ENCODE assay signal across 8 mouse cellular contexts in genomic region chr8:105566703-105567595, GRCm38 (mm10). TPM values are rescaled to one million over a fixed set of nuclear protein-coding genes. Genes with fewer than 3 reads are reported as not detected.
DNase-seq lines count a peak whose midpoint lies in the region; ATAC-seq and TF ChIP-seq lines count a peak whose summit lies in the region.

No protein-coding gene starts in this region.

- peak overlapping the region; percentile 74 for H3K4me3 ChIP-seq in lung, embryonic 14.5 days (ENCODE audit: low read depth, low read length)
- peak overlapping the region; percentile 87 for H3K4me3 ChIP-seq in forebrain, embryonic 13.5 days
- peak overlapping the region; percentile 81 for H3K4me3 ChIP-seq in kidney, embryonic 14.5 days (ENCODE audit: low read length)
- peak overlapping the region; percentile 97 for H3K4me3 ChIP-seq in megakaryocyte, embryonic 14.5 days (replicated peaks)
- H3K4me3 ChIP-seq in stomach, embryonic 14.5 days (ENCODE audit: low read depth, low read length), result peak overlapping the region; percentile 88

- peak; percentile 56 for DNase-seq in lung, embryonic 14.5 days
- no peak for DNase-seq in lung, postnatal 25 days (ENCODE audit: low spot score)
- peak; percentile 53 for DNase-seq in brain, embryonic 14.5 days (ENCODE audit: low read depth)
- no peak for DNase-seq in layer of hippocampus, adult 9-10 months (ENCODE audit: low spot score)

- WGBS in lung, embryonic 14.5 days, result 20% methylated on average over 27 of the region's 27 CpGs
- WGBS in forebrain, embryonic 13.5 days, result 28% methylated on average over 27 of the region's 27 CpGs
- WGBS in kidney, embryonic 14.5 days, result 29% methylated on average over 27 of the region's 27 CpGs
- WGBS in stomach, embryonic 14.5 days, result 24% methylated on average over 27 of the region's 27 CpGs

- ATAC-seq in lung, embryonic 14.5 days (ENCODE audit: insufficient read depth), result peak; percentile 8; the same call in 1 of the 2 replicates
- ATAC-seq in forebrain, embryonic 13.5 days, result no peak
- ATAC-seq in kidney, embryonic 14.5 days (ENCODE audit: low FRiP score, low TSS enrichment), result no peak
- ATAC-seq in stomach, embryonic 14.5 days (ENCODE audit: insufficient number of reproducible peaks, insufficient read depth, low FRiP score, low read depth), result 0 out of 2 replicates have a peak, but pooled peaks have one; percentile 1

- no peaks in the 10 kb centered on the region for H3K27me3 ChIP-seq in lung, embryonic 14.5 days (ENCODE audit: insufficient read depth, low read length)
- no peaks in the 10 kb centered on the region; the same call in 1 of the 2 replicates for H3K27me3 ChIP-seq in forebrain, embryonic 13.5 days
- H3K27me3 ChIP-seq in kidney, embryonic 14.5 days (ENCODE audit: control insufficient read depth, insufficient read depth, low read length), result 0 out of 2 replicates have a peak, but pooled peaks cover 3% of the 10 kb centered on the region
- no peaks in the 10 kb centered on the region for H3K27me3 ChIP-seq in megakaryocyte, embryonic 14.5 days (replicated peaks)
- no peaks in the 10 kb centered on the region for H3K27me3 ChIP-seq in stomach, embryonic 14.5 days (ENCODE audit: control insufficient read depth, insufficient read depth, low read length)

- peak overlapping the region; percentile 80 for H3K4me2 ChIP-seq in lung, embryonic 14.5 days
- H3K4me2 ChIP-seq in forebrain, embryonic 13.5 days, result peak overlapping the region; percentile 90
- H3K4me2 ChIP-seq in kidney, embryonic 14.5 days (replicated peaks; ENCODE audit: low read depth, low read length), result peak overlapping the region; percentile 52
- H3K4me2 ChIP-seq in stomach, embryonic 14.5 days (replicated peaks; ENCODE audit: low read depth, low read length), result peak overlapping the region; percentile 61

- TF ChIP-seq POLR2A in brain, embryonic 14.5 days (IDR thresholded peaks at IDR 0.05; ENCODE audit: borderline replicate concordance, extremely low read depth, insufficient read depth, insufficient read length, poor library complexity, severe bottlenecking), result no peak

- peak overlapping the region; percentile 62 for H3K9ac ChIP-seq in lung, embryonic 14.5 days
- peak overlapping the region; percentile 70 for H3K9ac ChIP-seq in forebrain, embryonic 13.5 days
- peak overlapping the region; percentile 51; the same call in 1 of the 2 replicates for H3K9ac ChIP-seq in kidney, embryonic 14.5 days (ENCODE audit: low read depth, low read length)
- H3K9ac ChIP-seq in stomach, embryonic 14.5 days (replicated peaks; ENCODE audit: low read depth, low read length), result peak overlapping the region; percentile 43

- H3K4me1 ChIP-seq in lung, embryonic 14.5 days (ENCODE audit: insufficient read depth), result peaks cover 10% of the 10 kb centered on the region
- peaks cover 38% of the 10 kb centered on the region for H3K4me1 ChIP-seq in forebrain, embryonic 13.5 days
- peaks cover 9% of the 10 kb centered on the region; the same call in 1 of the 2 replicates for H3K4me1 ChIP-seq in kidney, embryonic 14.5 days (ENCODE audit: control insufficient read depth, insufficient read depth, low read length)
- peaks cover 72% of the 10 kb centered on the region for H3K4me1 ChIP-seq in megakaryocyte, embryonic 14.5 days
- H3K4me1 ChIP-seq in stomach, embryonic 14.5 days (ENCODE audit: control insufficient read depth, insufficient read depth, low read length), result peaks cover 15% of the 10 kb centered on the region; the same call in 1 of the 2 replicates

- no peak for TF ChIP-seq CTCF in lung, embryonic 14.5 days (IDR thresholded peaks at IDR 0.05; ENCODE audit: low read depth)
- TF ChIP-seq CTCF in brain, embryonic 14.5 days (IDR thresholded peaks at IDR 0.05; ENCODE audit: borderline replicate concordance, extremely low read depth, insufficient read depth, insufficient read length), result no peak

- no peak overlapping the region for H3K27ac ChIP-seq in lung, embryonic 14.5 days (ENCODE audit: low read depth)
- no peak overlapping the region for H3K27ac ChIP-seq in forebrain, embryonic 13.5 days
- no peak overlapping the region for H3K27ac ChIP-seq in kidney, embryonic 14.5 days (ENCODE audit: low read depth, low read length)
- H3K27ac ChIP-seq in stomach, embryonic 14.5 days (ENCODE audit: low read length), result no peak overlapping the region; the same call in 1 of the 2 replicates

- H3K36me3 ChIP-seq in lung, embryonic 14.5 days (ENCODE audit: insufficient read depth), result 0 out of 2 replicates have a peak, but pooled peaks cover 2% of the 10 kb centered on the region
- H3K36me3 ChIP-seq in forebrain, embryonic 13.5 days (ENCODE audit: poor library complexity, severe bottlenecking), result no peaks in the 10 kb centered on the region; the same call in 1 of the 2 replicates
- H3K36me3 ChIP-seq in kidney, embryonic 14.5 days (ENCODE audit: control insufficient read depth, insufficient read depth, low read length), result no peaks in the 10 kb centered on the region; the same call in 1 of the 2 replicates
- peaks cover 18% of the 10 kb centered on the region for H3K36me3 ChIP-seq in megakaryocyte, embryonic 14.5 days (replicated peaks; ENCODE audit: low read length)
- H3K36me3 ChIP-seq in stomach, embryonic 14.5 days (ENCODE audit: control insufficient read depth, insufficient read depth, low read length), result peaks cover 3% of the 10 kb centered on the region; the same call in 1 of the 2 replicates

- no peaks in the 10 kb centered on the region for H3K9me3 ChIP-seq in lung, embryonic 14.5 days (ENCODE audit: low read depth, low read length)
- H3K9me3 ChIP-seq in forebrain, embryonic 13.5 days (replicated peaks), result no peaks in the 10 kb centered on the region
- no peaks in the 10 kb centered on the region for H3K9me3 ChIP-seq in kidney, embryonic 14.5 days (ENCODE audit: control insufficient read depth, low read length)
- no peaks in the 10 kb centered on the region for H3K9me3 ChIP-seq in megakaryocyte, embryonic 14.5 days
- H3K9me3 ChIP-seq in stomach, embryonic 14.5 days (ENCODE audit: control insufficient read depth, low read depth, low read length), result no peaks in the 10 kb centered on the region

RNA-seq across cellular contexts. Expression of gene Atp6v0d1, which starts 1.1 kb away (rescaled TPM):
- polyA plus RNA-seq in lung, embryonic 14.5 days (2014; fragmentation: Nextera tagmentation; extraction: Ambion mirVana), result 74.6 and 81.0 TPM in 2 replicates
- polyA plus RNA-seq in brain, embryonic 14.5 days (2012; rRNA removed), result 210 and 236 TPM in 2 replicates
- 136 and 152 TPM in 2 replicates for polyA plus RNA-seq in forebrain, embryonic 13.5 days (2015; fragmentation: Nextera tagmentation; extraction: Ambion mirVana)
- 73.9 and 90.1 TPM in 2 replicates for polyA plus RNA-seq in kidney, embryonic 14.5 days (2014; fragmentation: Nextera tagmentation; extraction: Ambion mirVana)
- 19.8 and 57.3 TPM in 2 replicates for polyA plus RNA-seq in megakaryocyte, embryonic 14.5 days (2012; ENCODE audit: insufficient read depth, low replicate concordance)
- 75.8 and 82.9 TPM in 2 replicates for polyA plus RNA-seq in stomach, embryonic 14.5 days (2014; fragmentation: Nextera tagmentation; extraction: Ambion mirVana)

RNA-seq across cellular contexts. Expression of gene Ripor1, which starts 38.1 kb away (rescaled TPM):
- polyA plus RNA-seq in lung, embryonic 14.5 days (2014; fragmentation: Nextera tagmentation; extraction: Ambion mirVana), result 32.1 and 33.7 TPM in 2 replicates
- 23.7 and 40.3 TPM in 2 replicates for polyA plus RNA-seq in brain, embryonic 14.5 days (2012; rRNA removed)
- polyA plus RNA-seq in forebrain, embryonic 13.5 days (2015; fragmentation: Nextera tagmentation; extraction: Ambion mirVana), result 17.6 and 20.6 TPM in 2 replicates
- 17.3 and 28.4 TPM in 2 replicates for polyA plus RNA-seq in kidney, embryonic 14.5 days (2014; fragmentation: Nextera tagmentation; extraction: Ambion mirVana)
- 19.3 and 27.7 TPM in 2 replicates for polyA plus RNA-seq in megakaryocyte, embryonic 14.5 days (2012; ENCODE audit: insufficient read depth, low replicate concordance)
- 18.5 and 20.8 TPM in 2 replicates for polyA plus RNA-seq in stomach, embryonic 14.5 days (2014; fragmentation: Nextera tagmentation; extraction: Ambion mirVana)

RNA-seq across cellular contexts. Expression of gene Hsd11b2, which starts 48.4 kb away (rescaled TPM):
- 4.8 and 5.9 TPM in 2 replicates for polyA plus RNA-seq in lung, embryonic 14.5 days (2014; fragmentation: Nextera tagmentation; extraction: Ambion mirVana)
- polyA plus RNA-seq in brain, embryonic 14.5 days (2012; rRNA removed), result 8.3 and 12.1 TPM in 2 replicates
- 3.9 and 6.1 TPM in 2 replicates for polyA plus RNA-seq in forebrain, embryonic 13.5 days (2015; fragmentation: Nextera tagmentation; extraction: Ambion mirVana)
- 32.9 and 40.2 TPM in 2 replicates for polyA plus RNA-seq in kidney, embryonic 14.5 days (2014; fragmentation: Nextera tagmentation; extraction: Ambion mirVana)
- polyA plus RNA-seq in megakaryocyte, embryonic 14.5 days (2012; ENCODE audit: insufficient read depth, low replicate concordance), result 0.12 TPM in 1 of 2 replicates, not detected in the other
- polyA plus RNA-seq in stomach, embryonic 14.5 days (2014; fragmentation: Nextera tagmentation; extraction: Ambion mirVana), result 2.8 and 3.2 TPM in 2 replicates

Comparison
In these comparisons a context has a peak if more than half of its experiments do, and no peak if none do; other contexts are left out.
1. DNase-seq: peak in lung, embryonic 14.5 days (single experiment) and brain, embryonic 14.5 days (single experiment); none in lung, postnatal 25 days (single experiment) and layer of hippocampus, adult 9-10 months (single experiment).
2. ATAC-seq: peak in lung, embryonic 14.5 days (single experiment) and stomach, embryonic 14.5 days (single experiment); none in forebrain, embryonic 13.5 days (single experiment) and kidney, embryonic 14.5 days (single experiment).
3. Peak in every context shown above with its lines, with median percentiles within 50 percentile points of each other: H3K4me2 ChIP-seq, H3K4me3 ChIP-seq and H3K9ac ChIP-seq.